Mouse (Mus musculus): ENCODE measurements at regions not wholly inside any gene's neighbourhood (a gene's known extent, or its start where the extent isn't known, plus 50 kb on each side); places are given as distances from the start of the nearest gene placed in this dataset.
"Not testable (repeated sequence)": the region's sequence is repeated elsewhere in the genome, so short reads cannot be mapped to it uniquely, and the experiment has no call there.

DNA sequence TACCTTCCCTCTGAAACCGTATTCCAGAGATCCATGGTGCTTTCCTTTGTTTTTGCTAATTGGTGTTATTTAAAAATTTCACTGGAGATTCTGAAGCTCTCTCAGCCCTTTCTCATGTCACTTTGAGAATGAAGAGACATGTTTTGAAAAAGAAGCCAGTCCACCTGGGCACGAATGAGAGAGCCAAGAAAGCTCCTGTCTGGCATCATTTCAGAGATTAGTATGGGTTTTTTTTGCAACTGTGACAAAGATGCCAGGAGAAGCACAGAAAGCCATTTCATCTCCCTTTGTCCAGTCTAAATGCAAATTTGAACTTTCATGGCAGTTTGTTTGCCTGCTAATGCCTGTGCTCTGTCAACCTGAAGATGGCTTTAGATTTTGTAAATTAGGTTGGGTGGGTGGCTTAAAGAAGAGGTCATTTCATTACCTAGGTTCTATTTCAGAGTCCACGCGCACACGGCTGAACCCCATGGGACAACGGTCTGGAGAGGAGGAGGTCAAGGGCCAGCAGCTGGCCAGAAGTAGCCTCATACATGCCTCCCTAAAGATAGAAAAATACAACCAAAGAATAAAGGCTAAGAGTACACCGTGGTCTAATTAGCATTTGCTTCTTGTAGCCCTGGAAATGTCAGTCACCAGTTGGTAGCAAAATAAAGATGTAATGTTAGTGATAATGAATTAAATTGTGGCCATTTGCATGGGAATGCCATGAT is 600.5 kb upstream of the Got2 start:
- H3K27me3 ChIP-seq (replicated peaks; ENCODE audit: control insufficient read depth, insufficient read depth, low read length): no peaks in the 10 kb centered on the region
- H3K27ac ChIP-seq (replicated peaks; ENCODE audit: low read depth, low read length): no peak overlapping the region
- ATAC-seq (ENCODE audit: low read depth): no peak
- no peaks in the 10 kb centered on the region for H3K4me1 ChIP-seq (ENCODE audit: control insufficient read depth, insufficient read depth, low read length)
- H3K4me3 ChIP-seq (ENCODE audit: low read depth, low read length): no peak overlapping the region
- no peaks in the 10 kb centered on the region for H3K36me3 ChIP-seq (ENCODE audit: control insufficient read depth, insufficient read depth, low read length)
- no peak overlapping the region for H3K4me2 ChIP-seq (ENCODE audit: low read depth, low read length)
- no peak for DNase-seq (ENCODE audit: low spot score)
- H3K9ac ChIP-seq (ENCODE audit: low read depth, low read length): no peak overlapping the region
- H3K9me3 ChIP-seq (ENCODE audit: control insufficient read depth, low read length): no peaks in the 10 kb centered on the region
- 38% methylated on average over 7 of the region's 7 CpGs for WGBS

- H3K9me3 ChIP-seq (ENCODE audit: control insufficient read depth, low read length): no peaks in the 10 kb centered on the region
- H3K4me1 ChIP-seq (ENCODE audit: control insufficient read depth, insufficient read depth, low read length): no peaks in the 10 kb centered on the region
- no peak for ATAC-seq (ENCODE audit: low read depth)
- no peaks in the 10 kb centered on the region for H3K36me3 ChIP-seq (ENCODE audit: control insufficient read depth, insufficient read depth, low read length)
- WGBS: 21% methylated on average over 6 of the region's 6 CpGs
- H3K27ac ChIP-seq (replicated peaks; ENCODE audit: low read depth, low read length): no peak overlapping the region
- peak; percentile 13 for DNase-seq (ENCODE audit: low spot score)
- 0 out of 2 replicates have a peak overlapping the region, but pooled peaks have one; percentile 3 for H3K4me3 ChIP-seq (ENCODE audit: low read depth, low read length)
- H3K4me2 ChIP-seq (ENCODE audit: low read depth, low read length): peak overlapping the region; percentile 44
- H3K9ac ChIP-seq (ENCODE audit: low read depth, low read length): no peak overlapping the region
- H3K27me3 ChIP-seq (replicated peaks; ENCODE audit: control insufficient read depth, insufficient read depth, low read length): no peaks in the 10 kb centered on the region
Observed at GRCm38 (mm10) chr8:96455915-96456314, 567.6 kb upstream of the Got2 start.

DNA sequence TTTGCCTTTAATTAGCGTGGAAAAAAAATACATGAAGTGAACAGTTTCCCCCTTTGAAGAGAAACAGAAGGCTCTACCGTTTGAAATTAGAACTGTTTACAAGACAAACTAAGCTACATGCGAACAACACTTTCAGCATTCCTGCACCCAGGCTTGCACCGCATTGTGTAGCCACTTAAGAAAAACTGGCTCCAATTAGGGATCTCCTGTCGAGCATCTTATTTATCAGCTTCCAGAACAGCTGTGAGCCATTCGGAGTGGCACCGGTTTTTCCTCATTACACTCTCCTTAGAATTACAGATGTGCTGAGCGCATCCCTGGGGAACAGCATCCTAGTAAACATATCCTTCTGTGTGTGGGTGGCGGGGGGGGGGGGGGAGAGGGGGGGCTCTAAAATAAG is 567.0 kb upstream of the Got2 start:
- H3K9me3 ChIP-seq (ENCODE audit: control insufficient read depth, low read length): no peaks in the 10 kb centered on the region
- WGBS: 9% methylated on average over 8 of the region's 9 CpGs
- ATAC-seq (ENCODE audit: low read depth): 0 out of 2 replicates have a peak, but pooled peaks have one; percentile 57
- no peaks in the 10 kb centered on the region for H3K27me3 ChIP-seq (replicated peaks; ENCODE audit: control insufficient read depth, insufficient read depth, low read length)
- H3K4me2 ChIP-seq (ENCODE audit: low read depth, low read length): peak overlapping the region; percentile 44
- no peaks in the 10 kb centered on the region for H3K36me3 ChIP-seq (ENCODE audit: control insufficient read depth, insufficient read depth, low read length)
- peak; percentile 67 for DNase-seq (ENCODE audit: low spot score)
- no peak overlapping the region for H3K27ac ChIP-seq (replicated peaks; ENCODE audit: low read depth, low read length)
- no peaks in the 10 kb centered on the region for H3K4me1 ChIP-seq (ENCODE audit: control insufficient read depth, insufficient read depth, low read length)
- H3K9ac ChIP-seq (ENCODE audit: low read depth, low read length): no peak overlapping the region
- peak overlapping the region; percentile 3; the same call in 1 of the 2 replicates for H3K4me3 ChIP-seq (ENCODE audit: low read depth, low read length)

- ATAC-seq (ENCODE audit: low read depth): no peak
- DNase-seq (ENCODE audit: low spot score): peak; percentile 5
- Histone ChIP-seq H3K4me3 (ENCODE audit: low read depth, low read length) (no peak overlapping the region), H3K9ac (ENCODE audit: low read depth, low read length) (no peak overlapping the region), H3K9me3 (ENCODE audit: control insufficient read depth, low read length) (no peaks in the 10 kb centered on the region), H3K4me2 (ENCODE audit: low read depth, low read length) (no peak overlapping the region), H3K27ac (replicated peaks; ENCODE audit: low read depth, low read length) (no peak overlapping the region), H3K36me3 (ENCODE audit: control insufficient read depth, insufficient read depth, low read length) (no peaks in the 10 kb centered on the region), H3K27me3 (replicated peaks; ENCODE audit: control insufficient read depth, insufficient read depth, low read length) (no peaks in the 10 kb centered on the region), H3K4me1 (ENCODE audit: control insufficient read depth, insufficient read depth, low read length) (no peaks in the 10 kb centered on the region)
- WGBS: 38% methylated on average over 1 of the region's 1 CpGs
Observed at GRCm38 (mm10) chr8:96429708-96430107, 541.4 kb upstream of the Got2 start.

DNA sequence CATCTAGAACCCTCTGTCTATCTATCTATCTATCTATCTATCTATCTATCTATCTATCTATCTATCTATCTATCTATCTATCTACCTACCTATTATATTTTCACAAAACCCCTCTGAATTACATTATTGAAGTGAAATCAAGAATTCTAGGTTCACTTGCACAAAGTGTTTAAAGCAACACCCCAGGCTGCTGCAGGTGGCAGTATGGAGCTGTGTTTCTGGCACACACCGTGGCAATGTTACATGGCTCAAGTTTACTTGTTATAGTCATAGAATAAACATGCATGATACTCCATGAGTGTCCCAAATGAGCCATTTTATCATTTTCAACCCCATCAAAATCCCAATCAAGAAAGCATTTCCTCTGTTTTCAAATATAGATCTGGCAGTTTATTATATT is 538.6 kb upstream of the Got2 start:
- no peak overlapping the region for H3K4me2 ChIP-seq (ENCODE audit: low read depth, low read length)
- DNase-seq (ENCODE audit: low spot score) (peak; percentile 5), ATAC-seq (ENCODE audit: low read depth) (no peak)
- no peaks in the 10 kb centered on the region for H3K9me3 ChIP-seq (ENCODE audit: control insufficient read depth, low read length)
- no peaks in the 10 kb centered on the region for H3K4me1 ChIP-seq (ENCODE audit: control insufficient read depth, insufficient read depth, low read length)
- no peaks in the 10 kb centered on the region for H3K27me3 ChIP-seq (replicated peaks; ENCODE audit: control insufficient read depth, insufficient read depth, low read length)
- H3K9ac ChIP-seq (ENCODE audit: low read depth, low read length): no peak overlapping the region
- H3K27ac ChIP-seq (replicated peaks; ENCODE audit: low read depth, low read length): no peak overlapping the region
- no peak overlapping the region for H3K4me3 ChIP-seq (ENCODE audit: low read depth, low read length)
- WGBS: 57% methylated on average over 1 of the region's 1 CpGs
- H3K36me3 ChIP-seq (ENCODE audit: control insufficient read depth, insufficient read depth, low read length): no peaks in the 10 kb centered on the region

DNA sequence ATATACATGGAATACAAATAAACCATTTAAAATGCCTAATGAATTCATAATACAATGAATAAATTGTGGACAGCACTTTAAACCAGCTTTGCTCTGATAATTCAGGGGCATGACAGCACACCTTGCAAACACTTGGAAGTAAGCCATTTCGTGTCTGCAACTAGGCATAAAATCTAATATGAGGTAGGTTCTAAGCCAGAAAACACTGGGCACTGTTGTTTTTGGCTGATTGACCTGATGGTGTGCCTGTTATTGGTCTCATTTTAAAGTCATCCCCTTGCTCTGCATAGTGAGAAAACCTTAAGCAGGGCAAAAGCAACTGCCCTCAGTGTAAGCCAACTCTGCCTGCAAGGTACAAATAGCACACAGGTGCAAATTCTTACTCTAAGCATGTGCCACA is 521.3 kb upstream of the Got2 start:
- Histone ChIP-seq H3K27me3 (replicated peaks; ENCODE audit: control insufficient read depth, insufficient read depth, low read length) (no peaks in the 10 kb centered on the region), H3K27ac (replicated peaks; ENCODE audit: low read depth, low read length) (no peak overlapping the region), H3K36me3 (ENCODE audit: control insufficient read depth, insufficient read depth, low read length) (no peaks in the 10 kb centered on the region), H3K9ac (ENCODE audit: low read depth, low read length) (no peak overlapping the region), H3K4me2 (ENCODE audit: low read depth, low read length) (no peak overlapping the region), H3K4me3 (ENCODE audit: low read depth, low read length) (no peak overlapping the region), H3K9me3 (ENCODE audit: control insufficient read depth, low read length) (no peaks in the 10 kb centered on the region), H3K4me1 (ENCODE audit: control insufficient read depth, insufficient read depth, low read length) (no peaks in the 10 kb centered on the region)
- ATAC-seq (ENCODE audit: low read depth): no peak
- 74% methylated on average over 1 of the region's 1 CpGs for WGBS
- no peak for DNase-seq (ENCODE audit: low spot score)

DNA sequence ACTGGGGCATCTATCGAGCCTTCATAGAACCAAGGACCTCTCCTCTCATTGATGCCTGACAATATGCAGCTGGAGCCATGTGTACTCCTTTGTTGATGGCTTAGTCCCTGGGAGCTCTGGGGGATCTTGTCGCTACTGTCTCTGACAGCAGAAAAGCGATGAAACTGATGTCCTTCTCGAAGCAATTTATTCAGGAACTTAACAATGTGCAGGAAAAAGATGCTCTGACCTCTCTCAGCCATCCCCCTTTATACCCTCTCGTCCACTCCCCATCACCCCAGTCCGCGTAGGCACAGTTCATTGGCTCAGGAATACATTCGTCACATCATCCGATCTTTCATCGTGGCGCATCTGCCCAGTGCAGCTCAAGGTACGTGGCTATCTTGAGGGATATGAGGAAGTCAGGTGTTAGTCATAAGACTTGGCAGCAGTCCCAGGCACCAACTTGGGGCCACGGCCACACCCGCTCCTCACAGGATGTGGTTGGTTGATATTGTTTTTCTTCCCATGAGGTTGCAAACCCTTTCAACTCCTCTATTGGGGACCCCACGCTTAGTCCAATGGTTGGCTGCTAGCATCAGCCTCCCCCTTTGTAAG is 516.3 kb upstream of the Got2 start:
- ATAC-seq (ENCODE audit: low read depth) (no peak), DNase-seq (ENCODE audit: low spot score) (no peak)
- Histone ChIP-seq H3K4me3 (ENCODE audit: low read depth, low read length) (no peak overlapping the region), H3K27ac (replicated peaks; ENCODE audit: low read depth, low read length) (no peak overlapping the region), H3K36me3 (ENCODE audit: control insufficient read depth, insufficient read depth, low read length) (no peaks in the 10 kb centered on the region), H3K9ac (ENCODE audit: low read depth, low read length) (no peak overlapping the region), H3K9me3 (ENCODE audit: control insufficient read depth, low read length) (no peaks in the 10 kb centered on the region), H3K4me2 (ENCODE audit: low read depth, low read length) (no peak overlapping the region), H3K4me1 (ENCODE audit: control insufficient read depth, insufficient read depth, low read length) (no peaks in the 10 kb centered on the region), H3K27me3 (replicated peaks; ENCODE audit: control insufficient read depth, insufficient read depth, low read length) (no peaks in the 10 kb centered on the region)
- WGBS: 92% methylated on average over 15 of the region's 15 CpGs

GRCm38 (mm10) chr8:96403669-96404068 is 515.3 kb upstream of the Got2 start:
- H3K36me3 ChIP-seq (ENCODE audit: control insufficient read depth, insufficient read depth, low read length): no peaks in the 10 kb centered on the region
- no peak for ATAC-seq (ENCODE audit: low read depth)
- no peak overlapping the region for H3K27ac ChIP-seq (replicated peaks; ENCODE audit: low read depth, low read length)
- DNase-seq (ENCODE audit: low spot score): no peak
- WGBS: 70% methylated on average over 3 of the region's 3 CpGs
- no peak overlapping the region for H3K9ac ChIP-seq (ENCODE audit: low read depth, low read length)
- H3K9me3 ChIP-seq (ENCODE audit: control insufficient read depth, low read length): no peaks in the 10 kb centered on the region
- no peak overlapping the region for H3K4me2 ChIP-seq (ENCODE audit: low read depth, low read length)
- H3K4me1 ChIP-seq (ENCODE audit: control insufficient read depth, insufficient read depth, low read length): no peaks in the 10 kb centered on the region
- H3K27me3 ChIP-seq (replicated peaks; ENCODE audit: control insufficient read depth, insufficient read depth, low read length): no peaks in the 10 kb centered on the region
- no peak overlapping the region for H3K4me3 ChIP-seq (ENCODE audit: low read depth, low read length)

DNA sequence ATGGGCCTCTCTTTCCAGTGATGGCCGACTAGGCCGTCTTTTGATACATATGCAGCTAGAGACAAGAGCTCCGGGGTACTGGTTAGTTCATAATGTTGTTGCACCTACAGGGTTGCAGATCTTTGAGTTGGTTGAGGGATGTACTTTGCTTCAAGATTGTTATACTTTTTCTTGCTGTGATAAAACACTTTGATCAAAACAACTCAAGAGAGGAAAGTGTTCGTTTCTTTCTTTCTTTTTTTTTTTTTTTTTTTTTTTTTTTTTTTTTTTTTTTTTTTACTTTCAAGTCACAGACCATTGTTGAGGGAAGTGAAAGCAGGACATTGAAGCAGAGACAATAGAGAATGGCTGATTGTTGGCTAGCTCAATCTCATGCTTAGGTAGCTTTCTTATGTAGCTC is 511.0 kb upstream of the Got2 start:
- not testable (repeated sequence) for H3K9me3 ChIP-seq (ENCODE audit: control insufficient read depth, low read length); H3K4me1 ChIP-seq (ENCODE audit: control insufficient read depth, insufficient read depth, low read length); H3K27ac ChIP-seq (replicated peaks; ENCODE audit: low read depth, low read length); H3K27me3 ChIP-seq (replicated peaks; ENCODE audit: control insufficient read depth, insufficient read depth, low read length); H3K9ac ChIP-seq (ENCODE audit: low read depth, low read length); DNase-seq (ENCODE audit: low spot score); ATAC-seq (ENCODE audit: low read depth); H3K36me3 ChIP-seq (ENCODE audit: control insufficient read depth, insufficient read depth, low read length); H3K4me2 ChIP-seq (ENCODE audit: low read depth, low read length); H3K4me3 ChIP-seq (ENCODE audit: low read depth, low read length)
- 80% methylated on average over 4 of the region's 4 CpGs for WGBS
